Mouse (Mus musculus): ENCODE results near the gene Snx30. TPM values are rescaled to one million over a fixed set of nuclear protein-coding genes. Genes with fewer than 3 reads are reported as not detected.

Snx30 gene
- polyA plus RNA-seq, 1 experiment from 2014 or later, result 13.4 TPM

GRCm38 (mm10) chr4:59832810-59833209, 27.2 kb downstream of the Snx30 start:
- no peaks in the 10 kb centered on the region for H3K4me1 ChIP-seq
- 89% methylated on average over 6 of the region's 6 CpGs for WGBS
- no peak overlapping the region for H3K4me3 ChIP-seq (replicated peaks)
- no peak for ATAC-seq (ENCODE audit: low FRiP score)
- H3K27ac ChIP-seq, result no peak overlapping the region
- no peaks in the 10 kb centered on the region for H3K9me3 ChIP-seq
- H3K27me3 ChIP-seq, result no peaks in the 10 kb centered on the region
- H3K4me2 ChIP-seq, result no peak overlapping the region
- no peak overlapping the region for H3K9ac ChIP-seq
- H3K36me3 ChIP-seq (replicated peaks), result 0 out of 2 replicates have a peak, but pooled peaks cover 5% of the 10 kb centered on the region

DNA sequence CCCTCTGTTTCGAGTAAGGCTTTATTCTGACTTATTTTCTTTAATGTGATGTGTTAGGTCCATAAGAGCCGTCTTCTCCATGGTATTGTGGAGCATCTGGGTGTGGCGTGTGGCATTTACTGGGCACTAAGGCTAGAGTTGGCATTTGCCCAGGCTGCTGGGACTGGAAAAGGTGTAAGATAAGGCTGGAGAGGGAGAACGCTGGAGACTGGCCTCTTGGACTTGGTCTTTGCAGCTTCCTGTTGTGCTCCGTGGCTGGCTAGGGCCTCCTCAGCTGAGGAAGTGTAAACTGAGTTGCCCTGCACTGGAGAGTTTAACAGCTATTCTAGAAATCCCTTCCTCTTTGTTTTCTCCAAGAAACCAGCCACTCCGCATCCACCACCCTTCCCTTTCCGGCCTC, 32.0 kb downstream of the Snx30 start:
- H3K27ac ChIP-seq, result no peak overlapping the region
- H3K4me1 ChIP-seq, result 0 out of 2 replicates have a peak, but pooled peaks cover 4% of the 10 kb centered on the region
- ATAC-seq (ENCODE audit: low FRiP score), result no peak

DNA sequence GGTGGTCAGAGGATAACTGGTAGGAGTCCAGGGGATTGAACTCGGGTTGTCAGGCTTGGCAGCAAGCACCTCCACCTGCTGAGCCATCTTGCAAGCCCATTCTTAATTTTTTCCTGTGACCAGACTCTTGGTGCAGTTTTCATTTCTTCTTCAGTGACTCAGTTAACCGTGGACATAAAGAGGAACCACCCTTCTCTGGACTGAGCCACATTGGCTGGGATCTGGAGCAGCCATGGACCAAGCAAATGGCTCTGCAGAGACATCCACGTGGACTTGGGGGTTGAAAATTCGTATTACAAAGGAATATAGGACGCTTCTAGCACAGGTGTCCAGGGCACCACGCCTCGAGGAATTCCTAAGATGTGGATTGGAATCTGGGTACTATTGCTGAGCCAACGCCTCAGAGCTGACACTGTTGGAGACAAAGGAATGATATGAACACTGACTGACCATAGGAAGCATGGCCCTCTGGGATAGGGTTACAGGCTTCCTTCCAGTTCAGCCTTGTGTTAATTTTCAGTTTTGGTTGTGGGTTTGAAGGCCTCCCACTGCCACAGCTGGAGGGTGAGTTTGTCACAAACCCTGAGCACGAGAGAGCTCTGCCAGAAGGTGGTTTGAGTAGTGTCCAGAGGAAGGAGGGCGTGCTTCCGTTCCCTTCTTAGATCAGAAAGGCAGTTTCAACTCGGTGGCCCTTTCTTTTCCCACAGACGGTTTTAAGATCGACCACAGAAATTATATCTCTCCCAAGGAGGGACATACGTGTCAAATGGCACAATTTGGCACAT, 39.0 kb downstream of the Snx30 start:
- Histone ChIP-seq H3K27me3 (no peaks in the 10 kb centered on the region), H3K4me1 (0 out of 2 replicates have a peak, but pooled peaks cover 4% of the 10 kb centered on the region), H3K4me3 (replicated peaks) (no peak overlapping the region), H3K4me2 (no peak overlapping the region), H3K36me3 (replicated peaks) (no peaks in the 10 kb centered on the region), H3K9me3 (no peaks in the 10 kb centered on the region), H3K9ac (no peak overlapping the region), H3K27ac (no peak overlapping the region)
- WGBS, result 88% methylated on average over 15 of the region's 15 CpGs
- no peak for ATAC-seq (ENCODE audit: low FRiP score)

More for the DNA sequence above, 32.0 kb downstream of the Snx30 start:
- WGBS, result 85% methylated on average over 7 of the region's 7 CpGs
- H3K9me3 ChIP-seq, result no peaks in the 10 kb centered on the region
- 0 out of 2 replicates have a peak, but pooled peaks cover 5% of the 10 kb centered on the region for H3K36me3 ChIP-seq (replicated peaks)
- H3K9ac ChIP-seq, result no peak overlapping the region
- no peaks in the 10 kb centered on the region for H3K27me3 ChIP-seq
- no peak overlapping the region for H3K4me2 ChIP-seq
- no peak overlapping the region for H3K4me3 ChIP-seq (replicated peaks)

GRCm38 (mm10) chr4:59845245-59845637, 39.6 kb downstream of the Snx30 start:
- no peaks in the 10 kb centered on the region for H3K27me3 ChIP-seq
- H3K9me3 ChIP-seq, result no peaks in the 10 kb centered on the region
- H3K27ac ChIP-seq, result no peak overlapping the region
- no peaks in the 10 kb centered on the region for H3K36me3 ChIP-seq (replicated peaks)
- no peak for ATAC-seq (ENCODE audit: low FRiP score)
- peaks cover 4% of the 10 kb centered on the region; the same call in 1 of the 2 replicates for H3K4me1 ChIP-seq
- WGBS, result 88% methylated on average over 3 of the region's 3 CpGs
- no peak overlapping the region for H3K9ac ChIP-seq
- no peak overlapping the region for H3K4me3 ChIP-seq (replicated peaks)
- no peak overlapping the region for H3K4me2 ChIP-seq

DNA sequence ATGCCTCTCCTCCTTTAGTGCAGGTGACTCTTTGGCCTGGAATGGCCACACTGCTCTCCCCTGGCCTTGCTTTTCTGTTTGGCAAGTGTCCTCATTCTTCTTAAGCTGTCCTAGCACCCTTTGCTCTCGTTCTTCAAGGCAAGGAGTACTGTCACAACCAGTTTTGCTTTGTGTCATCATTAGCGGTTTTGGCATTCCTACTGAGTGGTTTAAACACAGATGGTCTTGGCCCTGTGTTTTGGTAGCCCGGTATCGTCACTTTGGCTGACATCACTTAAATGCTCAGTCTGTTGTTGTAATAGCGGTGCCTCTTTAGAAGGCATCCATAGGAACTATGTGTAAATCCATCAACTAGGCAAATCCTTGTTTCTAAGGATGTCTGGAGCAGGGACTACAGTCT, 41.8 kb downstream of the Snx30 start:
- H3K27ac ChIP-seq, result no peak overlapping the region
- no peak overlapping the region for H3K9ac ChIP-seq
- no peaks in the 10 kb centered on the region for H3K36me3 ChIP-seq (replicated peaks)
- WGBS, result 83% methylated on average over 5 of the region's 5 CpGs
- no peaks in the 10 kb centered on the region for H3K9me3 ChIP-seq
- H3K27me3 ChIP-seq, result no peaks in the 10 kb centered on the region
- H3K4me2 ChIP-seq, result no peak overlapping the region
- no peak overlapping the region for H3K4me3 ChIP-seq (replicated peaks)
- peaks cover 3% of the 10 kb centered on the region; the same call in 1 of the 2 replicates for H3K4me1 ChIP-seq
- no peak for ATAC-seq (ENCODE audit: low FRiP score)

DNA sequence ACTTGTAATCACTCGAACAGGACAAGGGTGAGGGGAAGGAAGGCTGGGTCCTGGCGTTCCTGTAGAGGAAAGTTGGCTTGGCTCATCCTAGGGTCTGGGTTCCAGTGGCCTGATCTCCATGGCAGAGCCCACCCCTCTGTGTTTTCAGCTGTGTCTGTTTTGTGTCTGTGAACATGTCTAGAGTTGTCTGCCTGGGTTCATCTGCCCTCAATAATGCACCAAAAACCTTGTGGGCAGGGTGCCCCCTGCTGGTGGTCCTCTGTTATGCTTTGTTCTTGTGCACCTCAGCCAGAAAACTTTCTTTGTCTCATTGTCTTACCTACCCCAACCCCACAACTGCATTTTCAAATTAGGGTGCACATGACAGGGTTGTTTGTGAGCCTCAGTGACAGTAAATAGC, 44.5 kb downstream of the Snx30 start:
- Histone ChIP-seq H3K27me3 (no peaks in the 10 kb centered on the region), H3K4me1 (no peaks in the 10 kb centered on the region; the same call in 1 of the 2 replicates), H3K4me3 (replicated peaks) (no peak overlapping the region), H3K9ac (no peak overlapping the region), H3K27ac (no peak overlapping the region), H3K4me2 (no peak overlapping the region), H3K9me3 (no peaks in the 10 kb centered on the region), H3K36me3 (replicated peaks) (no peaks in the 10 kb centered on the region)
- whole genome bisulfite sequencing, result 76% methylated on average over 2 of the region's 2 CpGs
- ATAC-seq (ENCODE audit: low FRiP score), result peak; percentile 31; the same call in 1 of the 2 replicates

DNA sequence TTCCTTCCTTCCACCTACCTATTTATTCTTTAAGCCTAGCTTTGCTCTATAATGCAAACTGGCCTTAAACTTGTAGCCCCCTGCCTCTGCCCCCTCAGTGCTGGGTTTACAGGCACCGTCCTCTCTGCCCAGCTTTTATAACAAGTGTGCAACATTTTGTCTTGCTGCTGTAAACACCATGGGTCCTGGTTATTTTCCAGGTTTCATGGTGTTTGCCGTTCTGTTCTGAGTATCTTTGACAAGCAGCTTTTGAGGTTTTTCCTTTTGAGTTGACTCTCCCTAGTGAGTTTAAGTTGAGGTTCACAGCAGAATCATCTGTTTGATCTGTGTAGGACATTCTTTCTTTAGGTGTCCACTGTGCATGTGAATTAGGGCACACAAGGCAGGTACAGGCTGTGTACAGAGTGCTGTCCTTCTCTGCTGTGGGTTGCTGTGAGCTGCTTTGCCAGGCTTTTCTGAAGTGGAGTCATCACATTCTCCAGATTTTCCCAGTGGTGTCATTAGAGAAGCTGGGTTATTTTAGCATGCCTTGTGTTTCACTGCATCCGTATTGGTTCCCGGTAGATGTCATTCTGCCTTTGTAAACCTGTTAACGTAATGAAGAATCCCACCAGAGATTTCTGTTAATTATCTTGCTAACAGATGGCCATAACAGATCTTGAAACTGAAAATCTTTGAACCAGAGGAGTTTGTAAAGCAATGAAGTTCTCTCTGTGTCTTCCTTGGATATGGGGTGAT, 45.4 kb downstream of the Snx30 start:
- H3K4me2 ChIP-seq, result no peak overlapping the region
- WGBS, result 83% methylated on average over 5 of the region's 5 CpGs
- H3K27ac ChIP-seq, result no peak overlapping the region
- H3K36me3 ChIP-seq (replicated peaks), result no peaks in the 10 kb centered on the region
- no peaks in the 10 kb centered on the region for H3K9me3 ChIP-seq
- no peak overlapping the region for H3K4me3 ChIP-seq (replicated peaks)
- no peaks in the 10 kb centered on the region for H3K27me3 ChIP-seq
- H3K9ac ChIP-seq, result no peak overlapping the region
- no peak for ATAC-seq (ENCODE audit: low FRiP score)
- H3K4me1 ChIP-seq, result no peaks in the 10 kb centered on the region; the same call in 1 of the 2 replicates

GRCm38 (mm10) chr4:59853155-59853554, 47.5 kb downstream of the Snx30 start:
- WGBS, result 85% methylated on average over 6 of the region's 7 CpGs
- H3K9me3 ChIP-seq, result no peaks in the 10 kb centered on the region

GRCm38 (mm10) chr4:59859693-59860425, 54.2 kb downstream of the Snx30 start:
- Histone ChIP-seq H3K9me3 (no peaks in the 10 kb centered on the region), H3K4me2 (no peak overlapping the region), H3K36me3 (replicated peaks) (0 out of 2 replicates have a peak, but pooled peaks cover 3% of the 10 kb centered on the region), H3K27ac (no peak overlapping the region), H3K4me1 (peaks cover 9% of the 10 kb centered on the region; the same call in 1 of the 2 replicates), H3K9ac (no peak overlapping the region), H3K27me3 (no peaks in the 10 kb centered on the region), H3K4me3 (replicated peaks) (no peak overlapping the region)
- WGBS, result 72% methylated on average over 16 of the region's 16 CpGs
- ATAC-seq (ENCODE audit: low FRiP score), result peak; percentile 39; the same call in 1 of the 2 replicates

More at GRCm38 (mm10) chr4:59853155-59853554, 47.5 kb downstream of the Snx30 start:
- Histone ChIP-seq H3K27ac (no peak overlapping the region), H3K4me1 (no peaks in the 10 kb centered on the region; the same call in 1 of the 2 replicates), H3K4me3 (replicated peaks) (no peak overlapping the region), H3K27me3 (no peaks in the 10 kb centered on the region), H3K36me3 (replicated peaks) (no peaks in the 10 kb centered on the region), H3K9ac (no peak overlapping the region), H3K4me2 (no peak overlapping the region)
- no peak for ATAC-seq (ENCODE audit: low FRiP score)

GRCm38 (mm10) chr4:59860431-59860830, 54.8 kb downstream of the Snx30 start:
- WGBS, result 83% methylated on average over 2 of the region's 2 CpGs
- no peak overlapping the region for H3K4me2 ChIP-seq
- H3K4me1 ChIP-seq, result peaks cover 9% of the 10 kb centered on the region; the same call in 1 of the 2 replicates
- no peak overlapping the region for H3K9ac ChIP-seq
- H3K36me3 ChIP-seq (replicated peaks), result 0 out of 2 replicates have a peak, but pooled peaks cover 3% of the 10 kb centered on the region
- no peak for ATAC-seq (ENCODE audit: low FRiP score)
- H3K4me3 ChIP-seq (replicated peaks), result no peak overlapping the region
- no peak overlapping the region for H3K27ac ChIP-seq
- no peaks in the 10 kb centered on the region for H3K9me3 ChIP-seq
- H3K27me3 ChIP-seq, result no peaks in the 10 kb centered on the region

- Histone ChIP-seq H3K9ac (no peak overlapping the region), H3K9me3 (no peaks in the 10 kb centered on the region), H3K27me3 (no peaks in the 10 kb centered on the region), H3K4me3 (replicated peaks) (no peak overlapping the region), H3K27ac (no peak overlapping the region), H3K36me3 (replicated peaks) (0 out of 2 replicates have a peak, but pooled peaks cover 3% of the 10 kb centered on the region), H3K4me1 (peaks cover 9% of the 10 kb centered on the region; the same call in 1 of the 2 replicates), H3K4me2 (no peak overlapping the region)
- WGBS, result 71% methylated on average over 4 of the region's 4 CpGs
- ATAC-seq (ENCODE audit: low FRiP score), result no peak
These were observed 56.2 kb downstream of the Snx30 start for GRCm38 (mm10) chr4:59861871-59862270.

- Histone ChIP-seq H3K4me2 (no peak overlapping the region), H3K36me3 (replicated peaks) (0 out of 2 replicates have a peak, but pooled peaks cover 3% of the 10 kb centered on the region), H3K4me1 (peaks cover 9% of the 10 kb centered on the region; the same call in 1 of the 2 replicates), H3K27ac (no peak overlapping the region), H3K9me3 (no peaks in the 10 kb centered on the region), H3K9ac (no peak overlapping the region), H3K27me3 (no peaks in the 10 kb centered on the region), H3K4me3 (replicated peaks) (no peak overlapping the region)
- no peak for ATAC-seq (ENCODE audit: low FRiP score)
- WGBS, result 91% methylated on average over 1 of the region's 1 CpGs
These were observed 56.7 kb downstream of the Snx30 start for GRCm38 (mm10) chr4:59862335-59862734.
